Mouse (Mus musculus) intestine, embryonic 14.5 days (tissue): ENCODE data around the gene Polh. TPM values are rescaled to one million over a fixed set of nuclear protein-coding genes. Genes with fewer than 3 reads are reported as not detected.

Source experiments
- microRNA counts: library from miRNA; unstranded; fragments of <30 nt; microRNA quantifications from one replicate; lab custom pipeline; 2016
- microRNA-seq: library from miRNA; unstranded; fragments of <30 nt; microRNA quantifications from one replicate; pipeline ENCODE4, GENCODE M21; 2016
- polyA plus RNA-seq: library from polyadenylated mRNA; unstranded; fragments of >200 nt; fragmentation: Nextera tagmentation; extraction: Ambion mirVana; gene quantifications from 2 replicates; pipeline ENCODE4 v1.2.1, GENCODE M21; 2014

Polh gene
- polyA plus RNA-seq, 1 experiment from 2014 or later = 9.7 TPM

MicroRNAs within 50 kb of the gene (microRNA counts, 519-probe panel; counts per million panel counts)
- microRNA mmu-miR-693-3p (lab: Ali Mortazavi, UCI) (not detected), microRNA mmu-miR-693-5p (lab: Ali Mortazavi, UCI) (not detected)

Small RNA genes within 50 kb of the gene (microRNA-seq; reads per million reads assigned to microRNA genes)
- 0.34 reads per million for gene Mir693

Other genes with a start within 250 kb of the Polh start
- 5.2 and 6.5 TPM in 2 replicates for gene Vegfa, start 170.3 kb downstream of the Polh start, polyA plus RNA-seq
- 144 and 150 TPM in 2 replicates for gene Mrps18a, start 91.7 kb downstream of the Polh start, polyA plus RNA-seq
- gene Rsph9, start 58.4 kb downstream of the Polh start, polyA plus RNA-seq = 11.7 and 14.6 TPM in 2 replicates
- 32.2 and 34.4 TPM in 2 replicates for gene Mad2l1bp, start 49.1 kb downstream of the Polh start, polyA plus RNA-seq
- 29.9 and 30.7 TPM in 2 replicates for gene Gtpbp2, start 41.6 kb downstream of the Polh start, polyA plus RNA-seq
- gene Xpo5, start 137 bp upstream of the Polh start, polyA plus RNA-seq = 54.1 and 61.0 TPM in 2 replicates
- 93.7 and 96.4 TPM in 2 replicates for gene Polr1c, start 45.4 kb upstream of the Polh start, polyA plus RNA-seq
- gene Yipf3, start 45.4 kb upstream of the Polh start, polyA plus RNA-seq = 102 and 112 TPM in 2 replicates
- 0.55 and 0.65 TPM in 2 replicates for gene Lrrc73, start 50.9 kb upstream of the Polh start, polyA plus RNA-seq
- gene Tjap1, start 80.4 kb upstream of the Polh start, polyA plus RNA-seq = 32.4 and 35.7 TPM in 2 replicates
- gene Dlk2, start 94.8 kb upstream of the Polh start, polyA plus RNA-seq = 0.19 and 0.58 TPM in 2 replicates
- 5.4 and 5.6 TPM in 2 replicates for gene Abcc10, start 125.7 kb upstream of the Polh start, polyA plus RNA-seq
- gene Zfp318, start 181.1 kb upstream of the Polh start, polyA plus RNA-seq = 8.5 and 14.6 TPM in 2 replicates
- gene Crip3, start 226.3 kb upstream of the Polh start, polyA plus RNA-seq = 0.57 and 0.67 TPM in 2 replicates
- not detected in 2 replicates for gene Slc22a7, start 235.8 kb upstream of the Polh start, polyA plus RNA-seq